Mouse (Mus musculus) splenic B cell, adult 2 months (primary cell): ENCODE measurements at regions not wholly inside any gene's neighbourhood (a gene's known extent, or its start where the extent isn't known, plus 50 kb on each side); places are given as distances from the start of the nearest gene placed in this dataset.

ENCODE experiments used
- DNase-seq: peaks from one replicate; pipeline ENCODE4 v3.0.0-alpha.2; 2011; ENCODE audit warnings: low read depth, low spot score
- H3K27me3 ChIP-seq: 2 replicates; pipeline ENCODE4 v1.6.1; 2012; ENCODE audit warnings: mild to moderate bottlenecking, low read length, moderate library complexity, mixed read lengths; ENCODE audit not compliant: control insufficient read depth, poor library complexity, insufficient read depth, severe bottlenecking
- H3K36me3 ChIP-seq: 2 replicates; pipeline ENCODE4 v1.6.1; 2012; ENCODE audit warnings: mild to moderate bottlenecking, low read length, moderate library complexity, mixed read lengths; ENCODE audit not compliant: control insufficient read depth, poor library complexity, insufficient read depth, severe bottlenecking

DNA sequence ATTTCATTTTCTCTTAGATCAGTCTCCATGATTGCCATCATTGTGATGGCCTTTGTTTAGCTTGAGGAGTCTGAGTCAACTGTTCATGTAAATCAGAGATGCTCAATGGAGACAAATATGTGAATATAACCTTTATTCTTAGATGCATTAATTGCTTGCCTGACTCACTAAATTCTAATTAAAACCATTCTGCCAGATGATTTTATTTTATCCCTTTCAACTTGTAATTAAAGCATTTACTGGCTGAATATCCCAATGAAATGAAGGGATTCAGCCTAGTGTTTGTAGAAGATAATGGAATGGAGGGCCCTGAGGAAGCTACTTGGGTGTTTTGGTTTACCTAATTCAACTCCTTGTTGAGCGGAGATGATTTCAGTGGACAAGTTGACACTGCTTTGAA is 777.1 kb upstream of the Auts2 start:
- DNase-seq = no peak
- Histone ChIP-seq H3K27me3 (no peaks in the 10 kb centered on the region), H3K36me3 (no peaks in the 10 kb centered on the region)

DNA sequence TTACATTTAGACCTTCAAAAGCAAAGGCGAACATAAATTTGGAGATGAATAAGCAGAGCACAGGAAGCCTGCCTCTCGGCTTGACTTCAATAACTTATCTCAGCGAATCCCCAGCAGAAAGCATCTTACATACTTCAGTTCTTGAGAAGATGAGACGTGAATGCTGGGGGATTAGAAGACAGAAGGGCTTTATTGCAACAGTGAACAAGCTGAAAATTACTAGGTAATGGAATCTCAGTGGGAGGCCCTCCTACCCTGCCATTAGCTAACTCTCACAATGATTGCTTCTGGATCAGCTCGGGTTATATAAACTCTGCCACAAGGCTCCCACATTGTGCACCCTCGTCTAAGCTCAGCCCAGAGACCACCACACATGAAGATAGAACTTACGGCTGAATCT is 770.9 kb upstream of the Auts2 start:
- DNase-seq = no peak

DNA sequence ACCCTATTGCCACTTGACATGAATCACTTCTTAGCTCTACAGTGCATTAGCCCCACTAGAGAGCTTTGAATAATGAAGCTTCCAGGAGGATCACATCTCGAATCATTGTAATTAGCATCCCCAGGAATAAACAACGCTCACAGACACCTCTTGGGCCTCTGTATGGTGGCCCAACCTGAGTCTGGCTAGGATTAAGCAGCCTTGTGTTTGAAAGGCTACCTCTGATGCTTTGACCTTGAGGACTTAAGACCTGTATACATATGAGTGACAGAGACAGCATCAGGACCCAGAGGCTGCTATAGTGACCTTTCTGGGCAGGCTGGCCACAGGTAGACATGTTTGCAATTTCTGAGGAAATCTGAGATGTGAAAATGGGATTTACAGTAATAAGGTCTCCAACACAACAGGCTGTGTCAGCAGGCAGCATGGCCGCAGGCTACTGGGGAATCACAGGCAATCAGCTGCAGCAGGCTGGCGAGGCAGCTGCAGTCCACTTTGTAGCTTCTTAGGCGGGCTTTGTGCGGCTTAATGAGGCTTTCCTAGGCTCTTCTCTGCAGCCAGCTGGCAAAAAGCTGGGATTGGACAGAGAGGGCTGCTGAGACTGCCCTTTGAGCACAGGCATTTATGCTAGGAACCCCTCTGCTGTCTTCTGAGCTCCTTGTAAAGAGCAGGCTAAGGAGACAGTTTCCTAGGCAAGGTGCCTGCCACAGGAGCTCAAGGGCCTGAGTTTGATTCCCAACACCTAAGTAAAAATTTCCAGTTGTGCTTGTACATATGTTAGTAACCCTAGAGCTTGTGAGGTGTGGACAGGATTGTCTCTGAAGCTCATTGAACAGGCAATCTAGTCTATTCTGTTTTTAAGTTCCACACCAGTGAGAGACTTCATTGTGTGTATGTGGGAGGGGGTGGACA is 768.1 kb upstream of the Auts2 start:
- Histone ChIP-seq H3K27me3 (no peaks in the 10 kb centered on the region), H3K36me3 (no peaks in the 10 kb centered on the region)
- no peak for DNase-seq

More for the DNA sequence above, 770.9 kb upstream of the Auts2 start:
- Histone ChIP-seq H3K27me3 (no peaks in the 10 kb centered on the region), H3K36me3 (no peaks in the 10 kb centered on the region)

DNA sequence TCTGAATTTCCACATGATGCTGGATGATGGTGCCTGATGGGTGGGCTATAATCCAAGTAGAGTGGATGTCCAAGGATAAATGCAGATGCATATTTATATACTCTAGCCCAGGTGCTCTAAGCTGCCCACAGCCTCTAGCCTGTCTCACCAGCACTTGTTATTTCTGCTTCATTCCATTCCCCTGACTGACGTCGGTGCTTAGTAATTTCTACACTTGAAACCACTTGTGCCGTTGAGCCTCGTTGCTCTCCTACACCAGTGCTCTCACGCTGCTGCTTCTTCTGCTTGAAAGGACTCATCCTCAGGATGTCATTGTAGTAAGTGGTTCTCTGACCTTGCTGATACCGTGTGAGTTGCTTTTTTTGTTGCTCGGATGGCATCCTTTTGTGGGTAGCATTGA is 724.7 kb upstream of the Auts2 start:
- DNase-seq = no peak
- H3K36me3 ChIP-seq = no peaks in the 10 kb centered on the region
- H3K27me3 ChIP-seq = no peaks in the 10 kb centered on the region

DNA sequence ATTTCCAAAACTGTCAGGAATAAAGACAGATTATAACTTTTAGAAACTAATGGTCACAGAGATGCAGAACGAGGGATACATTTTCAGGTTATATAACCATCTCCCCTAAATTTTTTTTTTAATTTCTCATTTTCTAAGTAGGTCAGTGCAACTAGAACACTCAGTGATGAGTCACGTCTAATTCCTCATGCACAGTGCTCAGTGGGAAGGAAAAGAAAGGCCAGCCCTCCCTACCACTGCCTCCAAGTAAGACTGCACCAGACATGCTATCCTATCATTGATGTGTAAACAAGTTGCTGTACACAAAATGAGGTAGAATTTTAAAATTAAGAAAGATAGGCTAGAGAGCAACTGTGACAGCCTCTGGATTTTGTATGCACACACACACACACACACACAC is 724.2 kb upstream of the Auts2 start:
- Histone ChIP-seq H3K36me3 (no peaks in the 10 kb centered on the region), H3K27me3 (no peaks in the 10 kb centered on the region)
- no peak for DNase-seq

DNA sequence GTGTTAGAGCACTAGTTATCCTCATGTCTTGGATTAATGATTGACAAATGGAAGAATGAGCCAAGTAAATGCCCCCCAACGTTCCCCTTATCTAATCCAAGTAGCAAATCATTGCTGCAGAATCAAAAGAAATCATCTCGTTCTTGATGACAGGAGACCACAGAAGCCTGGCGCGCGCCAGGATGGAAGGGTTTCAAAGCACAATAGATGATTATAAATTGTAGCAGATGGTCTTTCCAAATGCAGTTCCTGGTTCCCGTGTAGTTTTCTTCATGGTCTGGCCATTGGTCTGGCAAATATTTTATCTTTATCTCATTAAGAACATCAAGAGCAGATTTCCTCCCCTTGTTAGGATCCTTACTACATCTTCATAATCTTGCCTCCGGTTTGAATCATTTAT is 721.8 kb upstream of the Auts2 start:
- no peaks in the 10 kb centered on the region for H3K36me3 ChIP-seq
- H3K27me3 ChIP-seq = no peaks in the 10 kb centered on the region
- DNase-seq = no peak

DNA sequence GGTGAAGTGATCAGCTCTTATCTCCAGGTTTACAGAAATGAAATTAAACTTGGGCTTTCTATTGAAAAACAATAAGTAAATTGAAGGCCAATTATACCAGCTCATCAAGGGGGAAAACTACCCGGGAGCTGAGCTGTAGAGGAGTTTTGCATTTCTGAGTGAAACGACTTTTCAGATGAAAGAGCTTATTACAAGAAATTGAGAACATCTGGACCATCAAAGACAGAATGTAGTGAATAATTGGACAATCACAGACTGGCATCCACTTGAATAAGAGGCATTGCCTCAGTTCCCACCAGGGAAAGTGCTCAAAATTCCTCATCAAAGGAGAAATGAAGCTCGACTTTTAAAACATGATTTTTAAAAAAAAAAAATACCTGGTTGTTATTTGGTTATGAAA is 675.7 kb upstream of the Auts2 start:
- Histone ChIP-seq H3K27me3 (no peaks in the 10 kb centered on the region), H3K36me3 (no peaks in the 10 kb centered on the region)
- no peak for DNase-seq

DNA sequence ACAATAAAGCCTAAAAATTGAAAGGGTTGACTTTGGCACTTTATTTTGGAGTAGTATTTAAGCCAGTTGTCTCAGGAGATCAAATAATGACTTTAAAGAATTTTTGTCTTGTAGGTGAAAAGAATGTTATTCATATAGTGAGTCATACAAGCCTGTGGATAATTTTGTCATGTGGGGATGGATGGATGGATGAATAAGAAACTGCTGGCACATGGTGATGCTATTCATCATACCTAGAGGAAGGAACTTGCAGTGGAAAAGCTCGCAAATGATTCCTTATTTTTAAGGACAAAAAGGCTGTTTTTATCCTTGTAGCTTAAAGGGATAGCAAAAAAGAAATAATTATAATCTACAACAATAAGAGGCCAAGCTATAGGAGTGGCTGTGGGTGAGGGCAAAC is 655.4 kb upstream of the Auts2 start:
- H3K27me3 ChIP-seq = no peaks in the 10 kb centered on the region
- no peak for DNase-seq
- no peaks in the 10 kb centered on the region for H3K36me3 ChIP-seq

DNA sequence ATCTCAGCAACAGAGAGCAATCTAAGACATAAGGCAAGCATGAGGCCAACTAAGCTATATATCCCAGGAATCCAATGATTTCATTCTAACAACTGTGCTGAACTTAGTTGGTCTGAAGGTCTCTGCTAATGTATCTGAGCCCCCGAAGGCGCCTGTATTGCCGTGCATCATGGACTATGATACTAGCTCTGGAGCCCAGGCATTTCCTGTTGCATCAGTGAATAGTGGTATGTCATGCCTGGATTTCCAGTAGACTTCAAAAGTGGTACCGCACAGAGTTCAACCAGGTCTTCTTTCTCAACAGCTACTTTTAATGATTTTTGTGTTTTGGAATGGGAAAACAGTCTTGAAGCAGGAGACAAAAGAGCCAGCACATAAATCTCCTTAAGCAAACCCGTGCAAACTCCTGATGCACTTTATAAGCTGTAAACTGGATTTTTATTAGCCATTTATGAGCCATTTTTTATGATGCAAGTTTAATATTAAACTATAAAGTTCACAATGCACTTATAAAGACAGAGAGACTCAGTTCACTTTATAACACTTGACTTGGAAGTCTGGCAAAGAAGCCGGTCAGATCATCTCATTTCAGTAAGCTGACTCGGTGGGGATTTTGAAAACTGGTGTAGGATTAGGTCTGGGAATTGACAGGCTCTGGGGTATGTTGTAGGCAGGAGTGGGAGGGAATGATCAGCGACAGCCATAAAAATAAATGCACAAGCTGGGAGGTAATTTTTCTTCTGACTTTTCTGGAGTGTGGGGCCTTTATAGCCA is 646.8 kb upstream of the Auts2 start:
- no peaks in the 10 kb centered on the region for H3K27me3 ChIP-seq
- DNase-seq = no peak
- H3K36me3 ChIP-seq = no peaks in the 10 kb centered on the region

DNA sequence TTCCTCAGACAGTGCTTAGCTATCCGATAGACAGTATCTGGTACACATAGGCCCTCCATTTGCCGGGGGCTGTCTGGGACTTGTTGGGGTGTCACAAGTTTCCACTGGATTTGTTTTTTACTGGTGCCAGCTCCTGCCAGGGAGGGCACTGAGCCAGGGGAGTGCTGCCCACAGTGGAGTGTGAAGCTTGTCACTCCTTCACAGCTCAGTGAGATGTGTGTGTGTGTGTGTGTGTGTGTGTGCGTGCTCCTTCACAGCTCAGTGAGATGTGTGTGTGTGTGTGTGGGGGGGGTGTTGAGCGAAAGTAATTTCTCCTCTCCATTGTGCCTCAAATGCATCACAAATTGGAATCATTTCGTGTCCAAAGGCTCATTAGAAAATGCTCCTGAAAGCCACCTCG is 632.5 kb upstream of the Auts2 start:
- DNase-seq = no peak
- no peaks in the 10 kb centered on the region for H3K27me3 ChIP-seq
- H3K36me3 ChIP-seq = no peaks in the 10 kb centered on the region

DNA sequence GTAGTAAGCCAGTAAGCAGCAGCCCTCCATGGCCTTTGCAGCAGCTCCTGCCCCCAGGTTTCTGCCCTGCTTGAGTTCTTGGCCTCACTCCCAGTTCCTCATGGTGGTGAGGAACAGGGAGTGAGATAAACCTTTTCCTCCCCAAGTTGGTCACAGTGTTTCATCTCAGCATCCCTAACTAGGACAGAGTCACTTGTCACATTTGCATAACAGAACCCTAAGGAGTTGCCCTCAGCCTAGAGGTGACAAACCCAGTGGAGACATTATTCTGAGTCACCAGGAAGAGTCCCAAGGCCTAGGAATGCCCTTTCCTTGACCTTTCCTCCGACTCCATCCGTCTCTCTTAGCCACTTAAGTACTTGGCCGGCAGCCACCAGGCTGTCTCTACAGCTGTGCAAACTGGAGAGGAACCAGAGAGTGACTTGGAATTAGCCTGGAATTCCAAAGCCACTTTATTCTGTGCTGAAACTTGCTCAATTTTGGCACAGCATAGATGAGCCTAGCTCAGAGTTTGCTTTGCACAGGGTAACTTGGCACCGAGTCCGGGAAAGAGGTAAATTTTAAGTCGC is 630.1 kb upstream of the Auts2 start:
- no peaks in the 10 kb centered on the region for H3K27me3 ChIP-seq
- DNase-seq = no peak
- H3K36me3 ChIP-seq = no peaks in the 10 kb centered on the region

DNA sequence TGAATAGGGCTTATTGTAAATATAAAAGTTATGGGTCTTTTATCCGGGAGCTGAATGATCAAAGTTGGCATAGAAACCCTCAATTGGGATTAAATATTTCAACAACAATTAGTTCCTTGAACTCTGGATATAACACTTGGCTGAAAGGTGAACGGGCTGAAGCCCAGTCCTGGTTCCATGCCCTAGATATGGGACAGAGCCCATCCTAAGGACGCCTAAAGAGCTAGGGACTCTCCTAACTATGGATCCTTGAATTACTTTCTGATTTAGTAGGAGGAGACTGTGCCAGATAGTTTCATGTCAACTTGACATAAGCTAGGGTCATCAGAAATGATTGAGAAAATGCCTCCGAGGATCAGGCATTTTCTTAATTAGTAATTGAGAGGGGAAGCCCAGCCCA is 629.5 kb upstream of the Auts2 start:
- Histone ChIP-seq H3K27me3 (no peaks in the 10 kb centered on the region), H3K36me3 (no peaks in the 10 kb centered on the region)
- DNase-seq = no peak

DNA sequence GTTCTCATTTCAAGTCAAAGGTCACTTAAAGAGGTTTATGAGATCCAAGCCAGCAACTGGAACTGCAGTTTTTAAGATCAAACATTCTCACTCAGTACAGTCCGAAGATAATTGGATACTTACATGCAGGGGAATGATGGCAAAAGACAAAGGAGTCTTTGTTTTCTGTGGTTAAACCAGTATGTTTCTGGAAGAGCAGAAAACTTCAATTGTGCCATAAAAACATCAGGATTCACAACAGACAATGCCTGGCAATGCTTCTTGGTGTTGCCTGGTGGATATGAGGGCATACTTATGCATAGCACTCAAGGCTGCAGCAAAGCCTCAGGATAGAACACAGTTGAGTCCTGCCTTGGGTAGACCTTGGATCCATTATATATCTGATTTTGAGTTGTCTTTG is 628.1 kb upstream of the Auts2 start:
- H3K27me3 ChIP-seq = no peaks in the 10 kb centered on the region
- DNase-seq = no peak
- no peaks in the 10 kb centered on the region for H3K36me3 ChIP-seq

DNA sequence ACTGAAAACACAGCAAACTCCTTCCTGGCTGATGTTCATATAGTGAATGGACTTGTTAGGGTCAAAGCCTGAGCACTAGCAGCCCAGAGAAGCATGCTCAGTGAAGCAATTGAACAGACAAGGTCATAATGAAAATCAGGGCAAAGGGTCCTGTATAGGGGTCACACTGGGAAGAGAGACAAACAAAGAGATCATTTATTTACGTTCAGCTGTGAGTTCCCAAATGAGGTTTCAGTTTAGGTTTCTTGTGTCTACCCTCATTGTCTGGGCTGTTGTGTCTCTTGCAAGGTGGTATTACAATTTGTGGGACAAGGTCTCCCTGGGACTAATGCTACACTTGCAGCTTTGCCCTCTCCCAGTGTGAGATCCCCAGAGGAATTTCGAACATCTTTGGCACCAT is 624.4 kb upstream of the Auts2 start:
- Histone ChIP-seq H3K36me3 (no peaks in the 10 kb centered on the region), H3K27me3 (no peaks in the 10 kb centered on the region)
- DNase-seq = no peak

DNA sequence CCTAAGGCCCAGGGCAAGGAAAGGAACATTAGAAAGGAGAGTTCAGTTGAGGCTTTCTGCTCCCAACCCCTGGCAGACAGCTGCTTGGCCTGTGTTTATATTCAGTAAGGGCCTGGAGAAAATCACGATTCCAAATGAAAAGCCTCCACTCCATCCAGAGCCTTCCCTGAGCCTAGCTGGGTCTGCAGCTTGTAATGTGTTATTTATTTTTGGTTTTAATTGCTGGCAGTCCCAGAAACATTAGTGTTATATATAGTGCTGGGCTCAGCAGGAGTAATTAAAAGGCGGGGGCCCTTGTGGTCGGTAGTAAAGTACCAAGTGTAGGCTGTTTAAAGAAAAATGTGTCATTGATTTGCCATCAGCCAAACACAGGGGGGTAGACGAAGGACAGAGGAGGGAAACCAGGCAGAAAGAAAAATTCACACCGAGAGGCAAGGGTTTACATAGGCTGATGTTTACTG is 623.9 kb upstream of the Auts2 start:
- H3K36me3 ChIP-seq = no peaks in the 10 kb centered on the region
- no peaks in the 10 kb centered on the region for H3K27me3 ChIP-seq
- DNase-seq = no peak
